Mouse (Mus musculus): ENCODE data around the gene Tmub2.

Gene Tmub2

DNA sequence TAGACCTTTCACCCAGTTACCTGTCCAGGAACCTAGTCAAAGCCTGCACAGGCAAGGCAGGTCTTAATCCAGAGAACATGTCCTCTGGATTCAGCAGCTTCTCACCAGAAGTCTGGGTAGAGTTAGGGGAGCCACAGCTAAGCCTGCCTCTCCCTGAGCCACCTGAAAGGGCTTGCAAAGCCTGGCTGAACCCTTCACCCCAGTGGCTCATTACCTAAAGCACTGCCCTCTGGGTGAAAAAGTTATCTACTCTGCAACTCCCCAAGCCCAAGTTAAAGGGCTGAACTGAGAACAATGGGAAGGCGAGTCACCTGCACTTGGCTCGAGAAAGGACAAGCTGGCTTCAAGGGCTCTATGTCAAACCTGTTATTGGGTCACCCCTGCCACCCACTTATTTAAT is 19.4 kb downstream of the Tmub2 start:
- no peak for DNase-seq (ENCODE audit: extremely low spot score, low spot score)

DNA sequence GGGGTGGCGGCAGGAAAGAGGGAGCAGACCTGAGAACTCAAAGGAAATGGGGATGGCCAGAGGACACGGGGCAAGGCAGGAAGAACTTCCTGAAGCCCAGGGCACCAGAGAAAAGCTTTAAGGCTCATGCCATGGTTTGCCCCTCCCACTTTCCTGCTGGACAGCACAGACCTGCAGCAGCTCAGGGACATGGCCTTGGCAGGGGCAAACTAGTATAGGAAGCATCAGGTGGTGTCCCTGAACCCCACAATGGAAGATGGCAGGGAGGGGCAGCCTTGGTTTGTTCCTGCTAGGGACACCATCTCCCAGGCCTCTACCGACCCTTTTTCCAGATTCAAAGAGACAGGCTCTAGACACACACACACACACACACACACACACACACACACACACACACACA is 20.6 kb downstream of the Tmub2 start:
- DNase-seq (ENCODE audit: extremely low spot score, low spot score): no peak

DNA sequence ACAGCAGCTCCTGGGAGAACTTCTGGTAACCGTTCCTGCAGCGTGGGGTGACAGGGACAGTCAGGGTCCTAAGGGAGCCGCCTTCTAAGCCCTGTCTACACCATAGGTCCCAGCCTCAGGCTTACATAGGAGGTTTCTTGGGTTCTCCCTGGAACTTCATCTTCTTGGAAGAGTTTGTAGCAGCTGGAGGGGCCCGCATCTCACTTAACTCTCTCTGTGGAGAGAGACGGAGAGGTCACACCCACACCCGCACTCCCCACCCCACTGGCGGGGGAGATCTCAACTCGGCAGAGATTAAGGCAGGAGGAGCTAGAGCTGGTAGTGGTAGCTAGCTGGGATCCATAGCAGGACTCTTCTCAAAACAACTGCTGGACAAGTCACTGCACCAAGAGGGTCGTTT is 23.4 kb downstream of the Tmub2 start:
- DNase-seq (ENCODE audit: extremely low spot score, low spot score): no peak

DNA sequence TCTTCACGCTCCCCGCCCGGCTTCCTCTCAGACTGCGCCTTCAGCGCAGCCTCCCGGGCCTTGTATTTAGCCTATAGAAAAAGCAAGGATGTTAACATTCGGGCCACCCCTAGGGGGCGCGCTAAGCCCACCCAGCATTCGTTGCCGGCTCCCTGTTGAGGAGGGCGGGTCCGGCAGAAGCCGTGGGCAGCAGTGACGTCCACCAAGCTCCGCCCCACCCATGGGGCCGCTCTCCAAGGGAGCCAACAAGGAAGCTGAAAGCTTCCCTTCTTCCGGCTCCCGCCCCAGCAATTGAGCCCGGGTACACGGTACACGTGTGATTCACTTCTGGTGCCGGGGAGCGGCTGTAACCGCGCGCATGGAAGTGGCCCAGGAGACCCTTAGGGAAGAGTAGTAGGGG is 24.2 kb downstream of the Tmub2 start:
- peak; percentile 99 for DNase-seq (ENCODE audit: extremely low spot score, low spot score)

DNA sequence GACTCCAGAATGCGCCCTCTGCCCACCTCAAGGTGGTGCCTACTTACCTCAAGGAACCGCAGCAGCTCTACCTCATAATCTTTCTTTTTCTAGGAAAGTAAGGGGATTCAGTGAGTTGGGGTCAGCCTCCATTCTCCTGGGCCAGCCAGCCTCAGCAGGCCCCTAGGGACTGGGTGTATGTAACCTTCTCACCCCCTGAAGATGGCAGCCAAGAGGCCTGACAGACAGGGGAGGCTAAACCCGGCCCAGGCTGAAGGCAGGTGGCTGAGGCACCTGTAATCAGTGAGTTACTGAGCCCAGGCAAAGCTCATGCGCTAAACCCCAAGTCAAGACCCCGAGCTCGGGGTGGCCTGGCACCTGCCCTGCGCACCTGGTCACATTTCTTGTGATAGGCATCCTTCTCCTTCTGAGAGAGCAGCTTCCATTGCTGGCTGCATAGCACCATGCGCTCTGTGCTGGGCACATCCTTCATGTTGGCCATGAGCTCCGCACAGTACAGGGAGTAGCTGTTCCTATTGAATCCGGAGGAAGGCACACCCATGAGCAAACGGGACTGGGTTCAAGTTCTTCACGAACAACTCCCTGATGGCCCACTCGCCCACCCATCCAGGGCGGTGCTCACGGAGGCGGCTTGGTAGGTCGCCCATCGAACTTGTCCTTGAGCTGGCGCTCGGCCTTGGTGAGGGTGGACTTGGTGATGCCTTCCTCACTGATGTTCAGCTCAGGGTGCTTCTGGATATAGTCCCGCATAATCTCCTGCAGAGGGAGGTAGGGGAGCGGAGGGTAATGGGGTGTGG is 25.3 kb downstream of the Tmub2 start:
- no peak for DNase-seq (ENCODE audit: extremely low spot score, low spot score)

DNA sequence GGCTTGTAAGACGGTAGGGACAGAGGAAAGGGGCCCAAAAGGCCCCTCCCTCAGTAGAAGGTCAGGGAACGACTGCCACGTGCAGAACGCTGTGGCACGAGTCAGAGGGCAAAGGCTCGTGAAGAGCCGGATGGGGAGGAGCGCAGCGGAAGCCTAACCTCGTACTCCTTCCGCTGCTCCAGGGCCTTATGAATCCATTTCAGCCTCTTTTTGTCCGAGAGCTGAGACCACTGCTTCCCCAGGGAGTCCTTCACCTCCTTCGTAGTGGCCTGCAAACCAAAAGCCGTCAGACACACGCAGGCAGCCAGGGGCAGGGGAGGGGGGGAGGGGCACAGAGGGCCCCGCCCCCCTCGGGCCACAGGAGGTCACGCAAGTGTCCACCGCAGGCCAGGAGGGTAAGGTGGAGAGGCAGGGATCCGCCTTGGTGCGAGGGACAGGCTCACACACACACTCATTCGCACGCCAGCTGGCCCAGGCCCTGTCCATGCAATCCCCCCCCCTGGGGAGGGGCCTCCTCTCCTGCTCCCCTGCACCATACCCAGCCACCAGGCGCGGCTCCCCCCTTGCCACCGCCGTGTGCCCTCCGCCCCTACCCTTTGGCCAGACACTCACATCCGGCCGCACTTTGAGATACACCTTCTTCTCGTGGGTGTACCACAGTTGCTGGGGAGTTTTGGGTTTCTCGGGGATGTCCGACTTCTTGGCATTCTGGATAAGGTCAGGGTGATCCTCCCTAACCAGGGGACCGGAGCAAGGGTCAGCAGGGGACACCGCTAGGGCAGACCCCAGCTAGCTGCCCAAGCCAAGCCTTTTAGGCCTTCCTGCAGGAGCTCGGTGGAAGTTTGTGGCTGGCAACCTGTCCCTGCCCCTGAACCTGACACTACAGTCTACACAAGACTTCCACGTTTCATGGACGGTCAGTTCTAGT is 26.3 kb downstream of the Tmub2 start:
- DNase-seq (ENCODE audit: extremely low spot score, low spot score): no peak

DNA sequence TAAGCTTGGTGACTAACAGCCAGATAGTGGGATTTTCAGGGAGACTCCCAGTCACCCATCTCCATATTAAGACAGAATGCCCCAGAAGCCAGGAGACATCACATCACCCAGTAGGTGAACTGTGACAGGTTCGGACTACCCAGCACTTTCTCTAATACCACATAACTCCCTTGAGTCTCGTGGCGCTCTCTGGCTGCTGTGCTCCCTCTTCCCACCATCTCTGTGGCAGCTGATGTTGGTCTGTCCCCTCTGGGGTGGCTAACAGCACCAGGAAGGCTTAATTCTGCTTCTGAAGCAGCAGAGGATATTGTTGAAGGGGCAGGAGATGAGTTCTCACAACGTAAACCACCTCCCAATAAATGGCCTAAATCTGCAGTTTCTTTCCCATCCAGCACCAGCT is 27.2 kb downstream of the Tmub2 start:
- DNase-seq (ENCODE audit: extremely low spot score, low spot score): no peak

DNA sequence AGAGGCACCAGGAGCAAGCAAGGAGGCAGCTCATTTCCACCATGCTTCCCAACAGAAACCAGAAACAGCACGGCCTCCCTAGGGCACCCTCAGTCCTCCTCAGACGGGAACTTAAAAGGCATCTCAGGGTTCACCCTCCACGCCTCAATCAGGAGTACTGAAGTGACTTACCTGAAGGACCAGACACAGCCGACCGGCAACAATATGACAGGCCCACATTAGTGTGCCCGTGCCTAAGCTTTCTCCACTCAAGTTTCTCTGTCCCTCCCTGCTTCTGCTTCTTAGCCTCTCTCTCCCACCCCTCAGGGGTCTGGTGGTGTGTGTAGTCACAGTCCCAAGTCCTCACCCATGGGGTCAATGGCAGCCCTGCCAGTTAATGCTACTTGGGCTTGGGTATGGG is 27.9 kb downstream of the Tmub2 start:
- no peak for DNase-seq (ENCODE audit: extremely low spot score, low spot score)

DNA sequence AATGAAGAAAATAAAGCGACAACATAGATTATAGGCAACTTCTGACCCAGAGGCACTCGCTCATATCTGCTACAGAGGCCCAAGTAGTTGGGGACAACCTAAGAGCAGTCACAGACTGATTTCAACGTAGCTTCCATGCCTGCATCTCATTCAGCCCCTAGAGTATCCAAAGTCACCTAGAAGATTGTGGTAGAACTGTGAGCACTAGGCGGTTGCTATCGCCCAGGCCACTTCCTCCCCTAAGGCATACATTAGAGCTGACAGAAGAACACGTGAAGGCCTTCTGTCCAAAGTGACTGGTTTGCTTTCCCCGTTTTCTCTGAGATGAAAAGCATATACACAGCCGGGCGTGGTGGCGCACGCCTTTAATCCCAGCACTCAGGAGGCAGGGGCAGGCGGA is 29.6 kb downstream of the Tmub2 start:
- DNase-seq (ENCODE audit: extremely low spot score, low spot score): no peak

DNA sequence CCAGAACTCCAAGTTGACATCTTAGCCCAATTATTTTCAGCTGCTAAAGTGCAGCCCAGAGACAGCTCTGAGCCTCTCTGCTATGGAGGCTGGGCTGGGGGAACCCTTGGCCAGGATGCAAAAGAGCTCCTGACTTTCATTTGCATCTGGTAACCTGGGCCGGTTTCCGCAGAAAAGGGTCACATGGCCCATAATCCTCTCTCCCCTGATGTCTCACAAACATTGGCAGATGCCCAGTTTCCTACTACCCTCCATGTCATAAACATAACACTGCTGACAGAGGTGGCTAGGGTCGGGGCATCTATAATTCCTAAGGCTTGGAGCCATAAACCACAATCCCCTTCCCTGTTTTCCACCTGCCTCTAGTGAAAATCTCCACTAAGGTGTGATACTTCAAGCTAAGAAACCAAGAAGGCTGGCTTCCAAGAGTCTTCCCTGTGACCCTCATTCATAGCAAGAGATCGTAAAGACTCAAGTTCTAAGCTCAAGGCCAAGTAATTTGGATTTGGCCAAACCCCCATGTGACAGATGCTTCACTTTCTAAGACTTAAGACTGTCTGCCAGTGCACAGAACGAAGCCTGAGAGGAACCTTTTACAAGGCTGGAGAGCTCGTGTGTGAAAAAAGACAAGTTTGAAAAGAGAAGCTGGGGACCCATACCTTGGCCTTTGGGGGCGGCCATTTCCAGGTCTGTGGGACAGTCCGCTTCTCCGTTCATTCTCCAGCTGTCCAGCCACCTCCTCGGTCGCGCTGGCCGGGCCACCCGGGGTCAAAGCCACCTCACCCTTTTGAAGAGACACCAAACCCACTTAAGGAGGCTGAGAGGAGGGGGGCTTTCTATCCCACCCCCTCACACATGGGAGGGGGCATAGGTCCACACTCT is 31.2 kb downstream of the Tmub2 start:
- no peak for DNase-seq (ENCODE audit: extremely low spot score, low spot score)

DNA sequence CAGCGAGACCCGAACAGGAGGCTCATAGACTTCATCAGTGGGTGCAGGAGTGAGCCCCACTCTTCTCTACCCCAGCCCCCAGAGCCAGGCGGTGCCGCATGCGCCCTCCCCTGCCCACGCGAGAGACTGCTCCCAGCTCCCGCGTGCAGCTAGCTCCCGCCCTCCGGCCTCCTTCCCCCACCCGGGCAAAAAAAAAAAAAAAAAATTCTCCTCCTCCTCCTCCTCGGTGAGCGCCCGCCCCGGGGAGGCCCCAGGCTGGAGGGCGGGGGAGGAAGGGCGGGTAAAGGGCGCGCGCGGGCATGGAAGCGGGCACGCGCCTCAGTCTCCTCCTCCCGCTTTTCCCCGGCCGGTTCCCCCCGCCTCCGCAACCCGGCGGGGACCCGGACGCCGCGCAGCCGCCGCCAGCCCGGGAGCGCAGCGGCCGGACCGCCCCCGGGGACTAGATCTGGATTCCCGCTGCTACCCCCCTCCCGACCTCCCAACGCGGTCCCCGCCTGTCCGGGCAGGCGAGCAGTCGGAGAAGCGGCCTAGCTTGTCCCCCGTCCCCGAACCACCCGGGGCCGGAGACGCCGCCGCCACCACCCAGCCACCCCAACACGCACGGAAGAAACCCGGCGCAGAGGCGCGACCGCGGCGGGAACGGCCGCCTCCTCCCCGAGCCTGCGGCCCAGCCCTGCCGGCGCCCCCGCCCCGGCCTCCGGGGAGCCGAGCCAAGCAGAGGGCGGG is 32.0 kb downstream of the Tmub2 start:
- peak; percentile 86 for DNase-seq (ENCODE audit: extremely low spot score, low spot score)

DNA sequence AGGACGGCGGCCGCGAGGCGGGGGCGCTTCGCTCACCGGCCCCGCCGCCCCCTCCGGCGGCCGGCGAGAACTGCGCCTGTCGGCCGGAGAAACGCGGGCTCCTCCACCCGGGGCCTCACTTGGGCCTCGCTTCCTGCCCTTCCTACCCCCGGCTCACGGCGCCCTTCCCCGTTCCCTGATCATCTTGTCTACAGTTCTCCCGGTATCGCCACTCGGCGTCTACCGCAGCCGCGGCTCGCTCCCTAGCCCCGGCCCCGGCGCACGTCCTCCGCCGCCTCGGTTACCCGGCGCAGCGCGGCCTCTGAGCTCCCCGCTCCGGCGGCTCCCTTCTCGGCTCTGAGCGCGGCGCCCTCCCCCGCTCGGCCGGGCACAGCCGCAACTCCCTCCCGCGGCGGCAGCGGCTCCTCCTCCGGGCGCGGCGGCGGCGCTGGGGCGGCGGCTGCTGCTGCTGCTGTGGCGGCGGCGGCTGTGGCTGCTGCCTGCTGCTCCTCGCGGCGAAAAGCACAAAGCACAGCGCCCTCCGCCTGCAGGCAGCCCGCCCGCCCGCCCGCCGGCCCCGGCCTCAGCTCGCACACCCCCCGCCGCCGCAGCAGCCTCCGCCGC is 32.7 kb downstream of the Tmub2 start:
- DNase-seq (ENCODE audit: extremely low spot score, low spot score): no peak

DNA sequence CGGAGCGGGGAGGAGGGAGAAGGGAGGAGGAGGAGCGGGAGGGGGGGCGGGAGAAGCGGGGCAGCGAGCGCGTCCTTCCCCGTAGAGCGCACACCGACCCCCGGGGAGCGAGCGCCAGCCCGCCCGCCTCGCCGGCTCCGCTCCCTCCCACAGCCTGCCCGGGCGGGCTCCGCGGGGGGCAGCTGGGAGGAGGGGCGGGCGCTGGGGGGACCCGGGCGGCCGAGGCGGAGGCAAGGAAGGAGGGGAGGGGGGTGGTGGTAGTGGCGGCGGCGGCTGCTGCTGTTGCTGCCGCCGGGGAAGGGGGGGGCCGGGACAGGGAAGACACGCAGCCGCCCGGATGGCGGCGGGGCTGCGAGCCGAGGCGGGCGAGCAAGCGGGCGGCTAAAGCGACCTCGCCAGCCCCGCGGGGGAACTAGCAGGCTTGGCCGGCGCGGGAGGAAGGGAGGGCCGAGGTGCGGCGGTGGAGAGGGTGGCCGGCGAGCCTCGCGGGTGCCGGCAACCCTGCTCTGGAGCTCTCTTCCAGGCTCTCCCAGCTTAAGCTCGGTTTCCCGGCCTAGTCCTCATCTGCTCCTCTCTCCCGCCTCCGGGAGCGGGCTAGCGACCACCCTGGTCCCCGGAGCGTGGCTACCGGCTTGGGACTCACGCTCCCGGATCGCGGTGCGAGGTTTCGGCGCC is 33.3 kb downstream of the Tmub2 start:
- DNase-seq (ENCODE audit: extremely low spot score, low spot score): peak; percentile 87

DNA sequence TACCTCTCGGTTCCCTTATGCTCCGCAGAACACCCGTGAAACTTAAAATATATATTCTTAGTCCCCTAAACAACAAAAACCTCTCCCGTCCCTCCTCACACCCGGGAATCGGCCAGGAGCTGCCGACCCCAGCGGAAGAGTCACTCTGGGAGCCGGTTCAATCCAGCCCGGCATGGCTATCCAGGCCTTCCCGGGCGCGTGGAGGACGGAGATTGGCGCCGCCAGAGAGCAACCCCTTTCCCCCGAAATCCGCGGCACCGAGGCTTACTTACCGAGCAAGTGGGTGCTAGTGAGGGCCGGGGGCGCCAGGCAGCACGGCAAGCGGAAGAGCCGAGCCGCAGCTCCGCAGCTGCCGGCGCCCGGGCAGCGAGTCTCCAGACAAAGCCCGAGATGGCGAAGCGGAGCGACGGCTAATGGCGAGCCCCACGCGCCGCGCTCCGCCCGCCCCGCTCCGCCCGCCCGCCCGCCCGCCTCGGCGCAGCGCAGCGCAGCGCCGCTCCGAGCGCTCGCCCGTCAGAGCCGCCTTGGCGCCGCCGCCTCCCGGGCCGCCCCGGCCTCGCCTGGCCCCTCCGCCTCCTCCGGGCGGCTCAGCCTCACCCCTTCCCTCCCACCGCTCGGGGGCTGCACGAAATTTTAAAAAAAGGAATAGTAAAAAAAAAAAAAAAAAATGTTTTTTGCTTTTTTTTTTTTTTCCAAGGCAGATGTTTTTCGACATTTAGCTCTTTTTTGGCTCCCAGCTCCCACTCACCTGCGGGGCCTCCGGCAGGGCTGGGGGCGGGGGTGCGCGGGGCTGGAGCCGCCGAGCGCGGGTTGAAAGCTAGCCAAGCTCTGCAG is 34.1 kb downstream of the Tmub2 start:
- DNase-seq (ENCODE audit: extremely low spot score, low spot score): peak; percentile 81

DNA sequence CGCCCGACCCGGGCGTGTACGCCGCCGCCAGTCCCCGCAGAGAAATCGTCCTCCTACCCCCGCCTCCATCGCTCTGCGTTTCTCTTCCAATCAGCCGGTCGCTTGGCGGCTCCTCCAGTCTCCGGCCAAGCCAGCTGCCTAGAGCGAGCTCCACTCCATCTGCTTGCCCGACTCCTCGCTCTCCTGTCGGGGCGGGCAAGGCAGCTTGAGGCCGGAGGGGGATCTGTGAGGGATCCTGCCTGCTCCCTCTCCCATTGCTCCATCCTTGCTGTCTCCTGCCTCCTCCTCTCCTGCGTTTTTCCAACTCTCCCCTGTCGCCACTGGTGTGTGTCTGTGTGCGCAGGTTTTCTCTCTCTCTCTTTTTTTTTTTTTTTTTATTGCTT is 34.7 kb downstream of the Tmub2 start, which contains the start of gene Ubtf:
Gene Ubtf (minus strand): TSS at position 333 of the 383 bp plus-strand sequence.
- peak; percentile 83 for DNase-seq (ENCODE audit: extremely low spot score, low spot score)

DNA sequence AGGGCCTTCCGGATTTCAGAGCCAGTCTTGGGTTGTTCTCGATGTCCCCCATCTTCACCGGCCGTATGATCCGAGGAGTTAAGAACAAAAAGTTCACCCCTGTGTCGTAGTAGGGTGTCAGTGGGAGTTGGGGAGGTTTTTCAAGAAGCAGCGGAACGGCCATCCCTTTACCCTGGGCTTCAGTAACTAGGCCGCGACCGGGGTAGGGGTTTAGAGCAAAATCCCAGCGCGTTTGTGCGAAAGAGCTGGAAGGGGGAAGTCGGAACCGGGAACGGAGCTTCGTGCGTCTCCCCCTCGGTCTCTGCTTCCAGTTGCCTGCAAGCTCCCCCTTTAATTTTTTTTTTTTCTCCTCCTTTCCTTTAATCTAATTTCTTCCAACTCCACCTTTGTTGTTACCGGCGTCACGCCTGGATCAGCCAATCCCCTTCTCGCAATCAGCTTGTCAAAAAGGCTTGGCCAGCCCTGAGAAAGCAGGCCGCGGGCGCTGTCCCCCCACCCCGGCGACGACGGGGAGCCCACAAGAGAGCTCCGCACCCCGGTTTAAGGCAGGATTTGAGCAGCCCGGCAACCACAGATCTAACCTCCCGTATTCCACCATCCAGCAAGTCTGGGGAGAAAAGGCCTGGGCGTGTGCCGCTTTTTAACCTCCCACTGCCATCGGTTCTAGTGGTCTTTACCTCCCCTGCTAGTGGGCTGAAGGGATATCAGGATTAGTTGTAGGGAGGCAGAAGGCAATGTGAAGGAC is 35.4 kb downstream of the Tmub2 start:
- DNase-seq (ENCODE audit: extremely low spot score, low spot score): peak; percentile 79

DNA sequence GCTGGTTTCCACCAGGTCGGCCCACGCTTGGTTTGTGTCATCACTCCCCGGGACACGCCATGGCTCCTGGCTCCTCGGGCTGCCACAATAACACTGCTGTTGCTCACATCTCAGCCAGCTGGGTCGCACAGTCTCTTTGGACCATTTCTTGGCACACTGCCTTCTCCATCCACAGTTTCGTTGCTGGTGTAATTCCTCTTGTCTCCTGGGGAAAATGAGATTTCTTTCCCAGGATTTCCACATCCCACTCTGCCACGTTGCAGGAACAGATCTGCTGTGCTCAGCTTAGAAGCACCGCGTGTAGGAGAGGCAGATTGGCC is 35.9 kb downstream of the Tmub2 start:
- no peak for DNase-seq (ENCODE audit: extremely low spot score, low spot score)

DNA sequence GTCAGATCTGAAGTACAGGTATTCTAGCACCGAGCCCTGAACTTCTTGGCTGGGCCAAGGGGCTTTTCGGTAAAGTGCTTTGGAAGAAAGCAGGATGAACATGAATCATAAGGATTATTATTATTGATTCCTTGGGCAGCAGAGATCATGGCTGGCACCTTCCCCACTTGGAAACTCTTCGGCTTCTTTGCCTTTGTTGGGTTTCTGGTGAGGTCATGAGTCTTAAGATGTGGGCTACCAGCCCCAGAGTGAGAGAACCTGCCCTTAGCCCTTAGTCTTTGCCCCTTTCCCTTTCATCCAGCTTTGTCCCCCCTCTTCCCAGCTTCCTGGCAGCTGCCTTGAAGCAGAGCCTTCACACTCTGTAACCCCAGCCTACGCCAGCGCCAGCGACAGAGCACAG is 37.2 kb downstream of the Tmub2 start:
- no peak for DNase-seq (ENCODE audit: extremely low spot score, low spot score)

Data from neural tube, embryonic 10.5 days (tissue).